Mouse (Mus musculus) macrophage (primary cell): ENCODE data around the gene Tmem117. TPM values are rescaled to one million over a fixed set of nuclear protein-coding genes. Genes with fewer than 3 reads are reported as not detected.

Experiments used
- H3K27ac ChIP-seq: fragments of 350-480 bp; formaldehyde crosslinking; 2 replicates; pipeline ENCODE4 v1.9.0; 2021
- H3K36me3 ChIP-seq: fragments of 350-480 bp; formaldehyde crosslinking; 2 replicates; pipeline ENCODE4 v1.9.0; 2021; ENCODE audit errors: inconsistent target
- H3K4me3 ChIP-seq: fragments of 350-480 bp; formaldehyde crosslinking; 2 replicates; pipeline ENCODE4 v1.9.0; 2021; ENCODE audit errors: inconsistent target
- H3K79me2 ChIP-seq: fragments of 350-480 bp; formaldehyde crosslinking; 2 replicates; pipeline ENCODE4 v1.9.0; 2021; ENCODE audit errors: inconsistent target
- WGBS: methylation state at CpG from one replicate; pipeline ENCODE4 v1.1.7; 2026; ENCODE audit warnings: inconsistent platforms; ENCODE audit not compliant: missing documents; 5-methylcytosine and 5-hydroxymethylcytosine counted together
- polyA plus RNA-seq: library from polyadenylated mRNA; stranded (reverse); fragments of 250-400 nt; gene quantifications from 3 replicates; pipeline ENCODE4 v1.2.4, GENCODE M21; 2018; ENCODE audit warnings: inconsistent platforms

Tmem117 gene
- polyA plus RNA-seq, 1 experiment from 2014 or later, result 0.11 TPM

- H3K79me2 ChIP-seq, result no peaks in the 10 kb centered on the region
- WGBS, result 76% methylated on average over 6 of the region's 6 CpGs
- no peak overlapping the region for H3K4me3 ChIP-seq
- H3K27ac ChIP-seq, result no peak overlapping the region
- no peaks in the 10 kb centered on the region for H3K36me3 ChIP-seq
These were observed 28.9 kb downstream of the Tmem117 start for GRCm38 (mm10) chr15:94657882-94658281.

GRCm38 (mm10) chr15:94658392-94659111 lies 29.5 kb downstream of the Tmem117 start:
- H3K79me2 ChIP-seq, result no peaks in the 10 kb centered on the region
- WGBS, result 77% methylated on average over 7 of the region's 13 CpGs
- H3K27ac ChIP-seq, result no peak overlapping the region
- no peak overlapping the region for H3K4me3 ChIP-seq
- no peaks in the 10 kb centered on the region for H3K36me3 ChIP-seq

DNA sequence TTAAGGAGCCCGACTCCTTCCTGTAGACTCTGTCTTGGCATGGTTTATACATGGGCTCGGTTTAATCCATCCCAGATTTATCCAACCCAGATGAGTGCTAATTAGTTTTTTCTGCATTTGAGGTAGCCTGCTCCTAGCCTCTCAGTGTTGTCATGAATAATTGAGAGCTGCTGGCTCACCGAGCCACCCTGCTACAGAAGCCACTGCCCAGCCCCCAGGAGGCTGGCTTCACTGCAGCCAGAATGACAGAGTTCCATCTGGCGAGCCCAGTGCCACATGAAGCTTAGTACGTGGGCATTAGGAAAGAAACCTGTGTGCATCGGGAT lies 30.0 kb downstream of the Tmem117 start:
- no peak overlapping the region for H3K4me3 ChIP-seq
- H3K79me2 ChIP-seq, result no peaks in the 10 kb centered on the region
- H3K36me3 ChIP-seq, result no peaks in the 10 kb centered on the region
- no peak overlapping the region for H3K27ac ChIP-seq
- 89% methylated on average over 6 of the region's 6 CpGs for WGBS

- WGBS, result 87% methylated on average over 6 of the region's 7 CpGs
- H3K4me3 ChIP-seq, result no peak overlapping the region
- no peak overlapping the region for H3K27ac ChIP-seq
These were observed 31.9 kb downstream of the Tmem117 start for GRCm38 (mm10) chr15:94660913-94661312.

GRCm38 (mm10) chr15:94661398-94661797 lies 32.4 kb downstream of the Tmem117 start:
- WGBS, result 22% methylated on average over 9 of the region's 9 CpGs
- H3K79me2 ChIP-seq, result no peaks in the 10 kb centered on the region
- H3K27ac ChIP-seq, result no peak overlapping the region
- no peaks in the 10 kb centered on the region for H3K36me3 ChIP-seq
- H3K4me3 ChIP-seq, result no peak overlapping the region

More at GRCm38 (mm10) chr15:94660913-94661312, 31.9 kb downstream of the Tmem117 start:
- Histone ChIP-seq H3K36me3 (no peaks in the 10 kb centered on the region), H3K79me2 (no peaks in the 10 kb centered on the region)

- Histone ChIP-seq H3K27ac (no peak overlapping the region), H3K4me3 (no peak overlapping the region), H3K36me3 (no peaks in the 10 kb centered on the region), H3K79me2 (no peaks in the 10 kb centered on the region)
- WGBS, result 76% methylated on average over 6 of the region's 6 CpGs
These were observed 35.6 kb downstream of the Tmem117 start for GRCm38 (mm10) chr15:94664612-94665011.

DNA sequence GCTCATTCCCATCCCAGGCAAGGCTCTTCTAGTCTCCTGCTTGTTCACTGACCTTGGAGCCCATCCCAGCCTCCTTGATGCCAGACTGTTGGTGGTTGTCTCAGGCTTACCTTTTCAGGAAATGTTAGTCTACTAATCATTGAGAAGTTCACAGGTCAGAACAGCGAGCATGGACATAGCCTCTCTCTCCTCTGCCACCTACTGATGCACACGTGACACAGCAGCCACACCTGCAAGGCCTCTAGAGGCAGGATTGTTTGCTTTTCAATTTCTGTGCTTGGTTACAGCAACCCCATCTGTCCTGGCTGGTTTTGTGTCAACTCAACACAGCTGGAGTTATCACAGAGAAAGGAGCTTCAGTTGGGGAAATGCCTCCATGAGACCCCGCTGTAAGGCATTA lies 52.1 kb downstream of the Tmem117 start:
- 84% methylated on average over 3 of the region's 3 CpGs for WGBS
- H3K36me3 ChIP-seq, result no peaks in the 10 kb centered on the region
- no peak overlapping the region for H3K4me3 ChIP-seq
- no peak overlapping the region for H3K27ac ChIP-seq
- no peaks in the 10 kb centered on the region for H3K79me2 ChIP-seq

DNA sequence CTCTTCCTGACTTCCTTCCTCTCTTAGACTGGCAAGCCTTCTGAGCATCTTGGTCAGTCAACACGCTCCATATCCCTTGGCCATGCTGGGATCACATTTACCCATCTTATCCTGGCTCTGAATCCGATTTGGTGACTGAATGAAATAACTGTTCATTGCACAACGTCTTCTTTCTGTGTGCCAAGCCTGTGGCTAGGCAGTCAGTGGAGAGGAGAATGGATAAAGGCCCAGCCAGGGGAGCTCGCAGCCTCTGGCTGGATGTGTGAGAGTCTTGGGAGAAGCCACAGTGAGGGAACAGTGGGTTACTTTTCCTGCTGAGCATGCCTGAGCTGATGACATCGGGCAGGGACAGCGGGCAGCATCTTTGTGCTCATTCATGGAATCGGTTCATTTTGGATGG lies 55.2 kb downstream of the Tmem117 start:
- no peaks in the 10 kb centered on the region for H3K79me2 ChIP-seq
- no peaks in the 10 kb centered on the region for H3K36me3 ChIP-seq
- H3K27ac ChIP-seq, result no peak overlapping the region
- H3K4me3 ChIP-seq, result no peak overlapping the region
- 86% methylated on average over 7 of the region's 7 CpGs for WGBS

DNA sequence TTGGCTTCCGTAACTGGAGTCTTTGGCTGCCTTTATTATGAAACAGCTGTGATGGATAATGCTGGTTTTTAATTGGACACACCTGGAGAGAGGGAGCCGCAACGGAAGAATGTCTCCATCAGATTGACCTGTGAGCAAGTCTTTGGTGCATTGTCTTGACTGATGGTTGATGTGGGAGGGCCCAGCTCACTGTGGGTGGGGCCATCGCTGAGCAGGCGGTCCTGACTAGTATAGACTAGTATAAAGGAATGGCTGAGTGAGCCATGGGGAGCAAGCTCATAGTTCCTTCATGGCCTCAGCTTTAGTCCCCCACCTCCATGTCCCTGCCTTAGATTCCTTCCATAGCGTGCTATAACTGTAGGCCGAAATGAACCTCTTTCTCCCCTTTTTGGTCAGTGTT lies 58.1 kb downstream of the Tmem117 start:
- no peak overlapping the region for H3K4me3 ChIP-seq
- H3K27ac ChIP-seq, result no peak overlapping the region
- H3K79me2 ChIP-seq, result no peaks in the 10 kb centered on the region
- WGBS, result 92% methylated on average over 7 of the region's 7 CpGs
- H3K36me3 ChIP-seq, result no peaks in the 10 kb centered on the region

DNA sequence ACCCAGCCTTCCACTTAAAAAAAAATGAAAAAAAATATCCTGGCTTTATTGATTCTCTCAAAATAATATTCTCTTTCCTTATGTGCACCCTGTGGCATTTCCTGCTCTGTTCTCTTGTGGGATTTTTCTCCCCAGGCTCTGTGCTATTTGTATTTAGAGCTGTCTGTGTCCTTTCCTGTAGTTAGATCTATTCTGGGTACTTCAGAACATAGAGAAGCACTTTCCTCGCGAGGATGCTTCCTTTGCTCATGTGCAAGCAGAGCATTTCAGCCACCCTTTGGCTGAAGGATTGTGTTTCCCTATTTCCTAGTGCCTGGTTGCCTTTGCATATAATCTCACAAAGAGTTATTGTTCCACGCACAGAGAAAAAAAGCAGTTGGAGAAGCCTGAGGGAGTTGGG lies 58.6 kb downstream of the Tmem117 start:
- Histone ChIP-seq H3K4me3 (no peak overlapping the region), H3K79me2 (no peaks in the 10 kb centered on the region), H3K27ac (no peak overlapping the region), H3K36me3 (no peaks in the 10 kb centered on the region)
- 75% methylated on average over 3 of the region's 3 CpGs for WGBS

DNA sequence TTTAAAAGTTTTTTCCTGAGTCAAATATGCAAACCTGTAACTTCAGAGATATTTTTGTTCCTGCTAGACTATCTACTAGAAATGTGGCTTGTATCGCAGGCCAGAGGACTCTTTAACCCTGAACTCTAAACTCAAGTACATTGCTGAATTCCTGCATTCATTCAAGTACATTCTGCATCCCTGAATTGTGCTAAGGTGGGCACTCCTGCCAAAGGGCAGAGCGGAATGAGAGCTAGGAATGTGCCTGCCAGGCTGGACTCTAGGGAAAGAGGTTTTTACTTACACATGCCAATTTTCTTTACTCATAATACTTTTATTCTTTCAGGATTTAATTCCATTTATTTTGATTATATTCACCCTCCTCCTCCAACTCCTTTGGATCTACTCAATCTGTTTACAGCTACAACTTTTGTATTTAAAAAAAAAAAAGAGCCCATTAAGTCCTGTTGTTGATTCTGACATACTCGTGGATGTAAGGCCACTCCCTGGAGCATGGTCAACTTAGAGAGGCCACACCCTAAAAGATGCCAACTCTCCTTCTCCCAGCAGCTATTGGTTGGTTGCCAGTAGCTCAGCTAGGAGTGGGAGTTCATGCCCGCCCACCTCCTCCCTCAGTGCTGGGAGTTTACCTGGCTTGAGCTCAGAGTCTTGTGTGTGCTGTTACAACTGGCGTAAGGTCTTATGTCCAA lies 60.3 kb downstream of the Tmem117 start:
- WGBS, result 83% methylated on average over 5 of the region's 5 CpGs
- Histone ChIP-seq H3K79me2 (no peaks in the 10 kb centered on the region), H3K4me3 (no peak overlapping the region), H3K36me3 (no peaks in the 10 kb centered on the region), H3K27ac (no peak overlapping the region)

GRCm38 (mm10) chr15:94689884-94690231 lies 60.8 kb downstream of the Tmem117 start:
- 76% methylated on average over 5 of the region's 6 CpGs for WGBS
- H3K79me2 ChIP-seq, result no peaks in the 10 kb centered on the region
- no peak overlapping the region for H3K4me3 ChIP-seq
- no peaks in the 10 kb centered on the region for H3K36me3 ChIP-seq
- no peak overlapping the region for H3K27ac ChIP-seq

- H3K79me2 ChIP-seq, result no peaks in the 10 kb centered on the region
- H3K27ac ChIP-seq, result no peak overlapping the region
- WGBS, result 34% methylated on average over 5 of the region's 5 CpGs
- H3K4me3 ChIP-seq, result no peak overlapping the region
- no peaks in the 10 kb centered on the region for H3K36me3 ChIP-seq
These were observed 93.7 kb downstream of the Tmem117 start for GRCm38 (mm10) chr15:94722759-94723158.

DNA sequence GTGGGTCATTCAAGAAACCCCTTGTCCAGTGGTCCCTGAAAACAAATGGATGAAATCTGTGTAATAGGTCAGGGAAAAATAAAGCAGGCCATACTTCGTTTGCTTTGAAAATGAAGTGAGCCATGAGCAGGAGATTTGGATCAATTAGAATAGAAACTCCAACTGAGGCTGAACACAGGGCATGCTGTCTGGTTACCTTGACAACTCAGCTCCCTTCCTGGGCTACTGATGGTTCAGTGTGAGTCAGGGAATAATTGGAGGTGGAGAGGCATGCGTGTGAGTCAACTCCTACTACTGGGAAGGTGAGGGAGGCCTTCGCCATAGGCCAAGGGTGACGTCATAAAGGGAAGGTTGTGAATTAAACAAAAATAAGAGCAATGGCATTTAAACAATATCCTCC lies 103.1 kb downstream of the Tmem117 start:
- Histone ChIP-seq H3K4me3 (no peak overlapping the region), H3K79me2 (no peaks in the 10 kb centered on the region), H3K27ac (no peak overlapping the region), H3K36me3 (no peaks in the 10 kb centered on the region)
- whole genome bisulfite sequencing, result 84% methylated on average over 4 of the region's 4 CpGs

- Histone ChIP-seq H3K36me3 (no peaks in the 10 kb centered on the region), H3K4me3 (no peak overlapping the region), H3K79me2 (no peaks in the 10 kb centered on the region), H3K27ac (no peak overlapping the region)
- 24% methylated on average over 4 of the region's 4 CpGs for WGBS
These were observed 140.2 kb downstream of the Tmem117 start for GRCm38 (mm10) chr15:94769227-94769626.
